Mouse (Mus musculus) forebrain, embryonic 12.5 days (tissue): ENCODE measurements at regions not wholly inside any gene's neighbourhood (a gene's known extent, or its start where the extent isn't known, plus 50 kb on each side); places are given as distances from the start of the nearest gene placed in this dataset.
A peak's percentile ranks its signal among the peaks of the same experiment; 100 is the strongest.

Experiments used
- ATAC-seq: fragments of 200-750 bp; cut with Nextera tagmentation; 2 replicates; pipeline ENCODE4 v1.8.0; 2017; ENCODE audit warnings: moderate TSS enrichment; ENCODE audit not compliant: low FRiP score
- H3K27ac ChIP-seq: fragments of 300-500 bp; sonication (generic); 2 replicates; pipeline ENCODE4 v1.5.1; 2016; ENCODE audit warnings: mild to moderate bottlenecking
- H3K27me3 ChIP-seq: fragments of 300-500 bp; sonication (generic); 2 replicates; pipeline ENCODE4 v1.6.1; 2016; ENCODE audit warnings: mild to moderate bottlenecking
- H3K36me3 ChIP-seq: fragments of 300-500 bp; sonication (generic); replicated peaks from 2 replicates; pipeline ENCODE4 v1.6.1; 2016; ENCODE audit warnings: mild to moderate bottlenecking
- H3K4me1 ChIP-seq: fragments of 300-500 bp; sonication (generic); 2 replicates; pipeline ENCODE4 v1.6.1; 2016
- H3K4me2 ChIP-seq: fragments of 300-500 bp; sonication (generic); 2 replicates; pipeline ENCODE4 v1.6.1; 2016; ENCODE audit warnings: mild to moderate bottlenecking, moderate library complexity
- H3K4me3 ChIP-seq: fragments of 300-500 bp; sonication (generic); replicated peaks from 2 replicates; pipeline ENCODE4 v1.5.1; 2016; ENCODE audit warnings: mild to moderate bottlenecking
- H3K9ac ChIP-seq: fragments of 300-500 bp; sonication (generic); 2 replicates; pipeline ENCODE4 v1.6.1; 2016; ENCODE audit warnings: mild to moderate bottlenecking
- H3K9me3 ChIP-seq: fragments of 300-500 bp; sonication (generic); 2 replicates; pipeline ENCODE4 v1.6.1; 2016
- WGBS: fragments of 180-500 bp; shearing (Covaris S2); methylation state at CpG from one replicate; pipeline ENCODE4 v1.1.7; 2016; 5-methylcytosine and 5-hydroxymethylcytosine counted together

DNA sequence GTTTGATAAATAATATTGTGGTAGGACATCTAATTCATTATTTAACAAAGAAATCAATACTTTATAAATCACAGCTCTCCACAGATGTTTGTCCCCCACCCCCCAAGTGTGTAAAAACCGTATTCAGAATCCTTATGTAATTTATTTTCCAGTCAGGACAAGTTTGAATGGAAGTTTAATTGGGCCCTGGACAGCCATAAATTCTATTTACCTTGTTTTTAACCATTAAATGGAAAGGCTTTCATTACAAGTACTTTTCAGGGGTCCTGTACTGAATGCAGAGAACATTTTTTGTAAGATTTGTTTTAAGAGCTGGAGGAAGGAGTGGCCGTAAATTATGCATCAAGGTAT lies 384.7 kb upstream of the Robo2 start:
- no peaks in the 10 kb centered on the region for H3K36me3 ChIP-seq
- H3K4me2 ChIP-seq: no peak overlapping the region
- no peaks in the 10 kb centered on the region for H3K27me3 ChIP-seq
- ATAC-seq: no peak
- H3K27ac ChIP-seq: no peak overlapping the region
- no peak overlapping the region for H3K9ac ChIP-seq
- WGBS: 68% methylated on average over 2 of the region's 2 CpGs
- H3K9me3 ChIP-seq: no peaks in the 10 kb centered on the region
- H3K4me1 ChIP-seq: no peaks in the 10 kb centered on the region
- H3K4me3 ChIP-seq: no peak overlapping the region

DNA sequence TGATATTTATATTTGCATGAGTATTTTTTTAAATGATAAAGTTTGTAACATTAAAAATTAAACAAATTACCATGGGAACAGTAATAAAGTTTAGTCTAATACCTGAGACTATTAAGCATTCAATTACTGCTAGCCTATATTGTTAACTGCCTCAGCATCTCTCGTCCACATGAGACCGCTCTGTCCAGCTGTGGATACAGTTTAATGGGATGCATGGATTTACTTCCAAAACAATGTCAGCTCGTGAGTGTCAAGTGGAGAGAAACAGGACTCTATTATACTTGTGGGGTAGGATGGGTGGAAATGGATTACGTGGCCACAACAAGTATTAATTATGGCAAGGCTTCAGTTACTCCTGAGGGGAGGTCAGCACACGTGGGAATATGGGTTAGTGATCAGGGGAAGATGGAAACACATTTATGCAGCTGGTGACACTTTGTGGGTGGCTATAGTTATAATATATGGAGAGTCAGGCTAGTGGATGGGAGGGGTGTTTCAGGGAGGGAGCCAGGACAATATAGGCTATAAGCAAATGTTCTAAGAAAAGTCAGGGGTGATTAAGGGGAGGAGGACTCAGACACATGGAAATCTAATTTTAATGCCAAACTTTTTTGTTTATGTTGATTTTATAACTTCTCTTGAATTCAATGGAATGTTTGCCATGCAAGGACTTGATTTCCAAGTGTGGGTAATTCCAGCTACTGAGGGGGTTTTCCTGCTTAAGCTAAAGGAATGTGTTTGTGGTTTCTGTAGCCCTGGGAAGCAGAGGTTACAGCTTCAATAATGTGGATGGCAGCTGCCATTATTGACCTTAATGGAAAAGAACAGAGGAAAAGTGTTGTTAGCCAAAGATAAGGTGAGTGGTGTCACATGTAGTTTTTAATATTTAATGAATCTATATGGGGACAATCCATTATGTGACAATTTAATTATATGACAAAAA lies 384.0 kb upstream of the Robo2 start:
- H3K27me3 ChIP-seq: no peaks in the 10 kb centered on the region
- no peaks in the 10 kb centered on the region for H3K9me3 ChIP-seq
- no peaks in the 10 kb centered on the region for H3K36me3 ChIP-seq
- WGBS: 54% methylated on average over 5 of the region's 5 CpGs
- H3K4me1 ChIP-seq: no peaks in the 10 kb centered on the region
- no peak overlapping the region for H3K4me2 ChIP-seq
- no peak overlapping the region for H3K9ac ChIP-seq
- H3K4me3 ChIP-seq: no peak overlapping the region
- peak; percentile 36; the same call in 1 of the 2 replicates for ATAC-seq
- H3K27ac ChIP-seq: no peak overlapping the region

- Histone ChIP-seq H3K27me3 (no peaks in the 10 kb centered on the region), H3K36me3 (no peaks in the 10 kb centered on the region), H3K27ac (no peak overlapping the region), H3K9me3 (no peaks in the 10 kb centered on the region), H3K9ac (no peak overlapping the region), H3K4me2 (no peak overlapping the region), H3K4me3 (no peak overlapping the region), H3K4me1 (no peaks in the 10 kb centered on the region)
- peak; percentile 80; the same call in 1 of the 2 replicates for ATAC-seq
- 56% methylated on average over 9 of the region's 9 CpGs for WGBS
Measured at GRCm38 (mm10) chr16:74785365-74786119, 373.9 kb upstream of the Robo2 start.

DNA sequence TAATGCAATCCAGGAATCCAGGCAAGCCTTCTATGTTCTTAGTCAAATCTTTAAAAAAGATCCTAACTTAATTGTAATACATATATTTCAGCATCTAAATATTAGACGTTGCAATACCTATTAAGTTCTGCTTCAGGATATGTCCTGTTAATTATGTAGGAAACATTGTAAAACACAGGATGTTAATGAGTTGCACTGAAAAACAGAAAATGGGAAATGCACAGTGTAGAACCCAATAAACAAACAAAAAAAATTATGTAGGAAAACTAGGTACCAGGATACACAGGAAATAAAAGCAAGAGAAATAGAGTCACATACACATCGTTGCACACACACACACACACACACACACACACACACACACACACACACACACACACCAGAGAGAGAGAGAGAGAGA lies 368.8 kb upstream of the Robo2 start:
- no peaks in the 10 kb centered on the region for H3K4me1 ChIP-seq
- H3K4me3 ChIP-seq: no peak overlapping the region
- WGBS: 90% methylated on average over 2 of the region's 2 CpGs
- no peak overlapping the region for H3K4me2 ChIP-seq
- no peaks in the 10 kb centered on the region for H3K27me3 ChIP-seq
- H3K9me3 ChIP-seq: no peaks in the 10 kb centered on the region
- no peak for ATAC-seq
- no peak overlapping the region for H3K27ac ChIP-seq
- no peaks in the 10 kb centered on the region for H3K36me3 ChIP-seq
- no peak overlapping the region for H3K9ac ChIP-seq

DNA sequence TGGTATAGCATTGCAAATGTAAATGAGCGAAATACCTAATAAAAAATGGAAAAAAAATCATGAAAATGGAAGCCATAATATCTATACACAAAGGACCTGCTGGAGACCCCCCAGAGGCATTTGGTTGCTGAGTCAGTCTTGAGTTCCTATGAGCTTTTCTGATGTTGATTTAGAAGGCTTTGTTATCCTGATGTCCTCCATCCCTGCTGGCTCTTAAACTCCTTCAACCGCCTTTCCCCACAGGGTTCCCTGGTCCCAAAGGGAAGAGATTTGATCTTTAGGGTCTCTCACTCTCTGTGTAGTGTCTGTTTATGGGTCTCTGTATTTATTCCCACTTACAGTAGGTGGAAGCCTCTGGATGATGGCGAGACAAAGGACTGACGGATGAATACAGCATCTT lies 356.6 kb upstream of the Robo2 start:
- WGBS: 89% methylated on average over 4 of the region's 4 CpGs
- no peak for ATAC-seq
- Histone ChIP-seq H3K27me3 (no peaks in the 10 kb centered on the region), H3K4me2 (no peak overlapping the region), H3K27ac (no peak overlapping the region), H3K36me3 (no peaks in the 10 kb centered on the region), H3K4me3 (no peak overlapping the region), H3K9me3 (no peaks in the 10 kb centered on the region), H3K9ac (no peak overlapping the region), H3K4me1 (no peaks in the 10 kb centered on the region)

DNA sequence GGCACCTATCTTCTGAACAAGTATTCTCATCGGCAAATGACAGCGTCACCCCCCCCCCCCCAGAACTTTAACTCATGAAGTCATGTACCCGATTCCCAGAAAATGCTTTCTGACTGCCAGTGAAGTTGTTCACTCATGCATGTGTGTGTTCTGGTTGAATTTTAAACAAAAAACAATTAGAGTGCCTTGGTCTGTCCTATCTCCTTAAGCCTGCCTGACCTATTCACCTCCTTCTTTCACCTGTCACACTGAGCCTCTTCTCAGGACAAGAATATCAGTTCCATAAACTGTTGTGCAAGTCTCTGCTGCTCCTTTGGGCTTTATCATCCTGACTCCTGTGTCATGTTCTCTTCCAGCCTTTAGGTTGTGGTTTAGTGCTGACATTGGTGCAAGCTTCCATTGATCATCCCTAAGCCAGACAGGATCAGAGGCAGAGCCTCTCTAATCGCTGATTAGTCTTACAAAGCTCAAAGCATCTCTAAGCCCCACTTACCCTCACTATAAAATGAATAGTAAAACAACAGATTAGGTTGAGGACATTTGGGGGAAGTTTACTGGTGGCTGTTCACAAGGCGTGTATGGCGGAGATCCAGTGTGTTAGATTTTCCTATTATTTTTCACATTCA lies 345.2 kb upstream of the Robo2 start:
- ATAC-seq: 0 out of 2 replicates have a peak, but pooled peaks have one; percentile 33
- H3K27me3 ChIP-seq: no peaks in the 10 kb centered on the region
- H3K36me3 ChIP-seq: no peaks in the 10 kb centered on the region
- no peak overlapping the region for H3K4me2 ChIP-seq
- 42% methylated on average over 6 of the region's 6 CpGs for WGBS
- no peaks in the 10 kb centered on the region for H3K9me3 ChIP-seq
- no peaks in the 10 kb centered on the region for H3K4me1 ChIP-seq
- no peak overlapping the region for H3K4me3 ChIP-seq
- H3K9ac ChIP-seq: no peak overlapping the region
- H3K27ac ChIP-seq: no peak overlapping the region

- WGBS: 45% methylated on average over 3 of the region's 3 CpGs
- H3K9me3 ChIP-seq: no peaks in the 10 kb centered on the region
- H3K27ac ChIP-seq: no peak overlapping the region
- no peaks in the 10 kb centered on the region for H3K4me1 ChIP-seq
- no peak overlapping the region for H3K4me3 ChIP-seq
- no peaks in the 10 kb centered on the region for H3K36me3 ChIP-seq
- no peak overlapping the region for H3K9ac ChIP-seq
- H3K4me2 ChIP-seq: no peak overlapping the region
- H3K27me3 ChIP-seq: no peaks in the 10 kb centered on the region
- no peak for ATAC-seq
Measured at GRCm38 (mm10) chr16:74750900-74751299, 339.3 kb upstream of the Robo2 start.

GRCm38 (mm10) chr16:74749006-74749405 lies 337.4 kb upstream of the Robo2 start:
- H3K9ac ChIP-seq: no peak overlapping the region
- no peaks in the 10 kb centered on the region for H3K4me1 ChIP-seq
- H3K9me3 ChIP-seq: no peaks in the 10 kb centered on the region
- no peak overlapping the region for H3K4me2 ChIP-seq
- no peaks in the 10 kb centered on the region for H3K36me3 ChIP-seq
- no peak for ATAC-seq
- no peak overlapping the region for H3K27ac ChIP-seq
- H3K27me3 ChIP-seq: no peaks in the 10 kb centered on the region
- H3K4me3 ChIP-seq: no peak overlapping the region

DNA sequence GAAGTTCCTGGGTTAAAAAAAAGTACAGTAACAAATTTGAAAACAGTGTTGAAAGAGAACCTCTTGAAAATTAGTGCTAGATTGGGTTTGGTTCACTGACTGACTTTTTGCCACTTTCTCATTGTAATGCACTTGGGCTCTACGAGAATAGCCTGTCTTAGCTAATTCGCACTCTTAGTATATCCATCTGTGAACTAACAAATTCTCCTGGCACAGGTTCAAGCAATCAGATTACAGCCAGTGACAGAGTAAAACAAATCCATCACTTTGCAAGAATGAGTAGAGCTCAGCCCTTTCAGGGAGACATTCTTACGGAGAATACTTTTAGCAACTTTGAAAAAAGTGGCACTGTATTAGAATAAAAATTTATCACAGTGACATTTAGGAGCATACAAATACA lies 331.9 kb upstream of the Robo2 start:
- no peak for ATAC-seq
- H3K27ac ChIP-seq: no peak overlapping the region
- H3K4me2 ChIP-seq: no peak overlapping the region
- no peaks in the 10 kb centered on the region for H3K27me3 ChIP-seq
- no peaks in the 10 kb centered on the region for H3K4me1 ChIP-seq
- no peak overlapping the region for H3K9ac ChIP-seq
- no peak overlapping the region for H3K4me3 ChIP-seq
- WGBS: 68% methylated on average over 3 of the region's 3 CpGs
- H3K36me3 ChIP-seq: no peaks in the 10 kb centered on the region
- H3K9me3 ChIP-seq: no peaks in the 10 kb centered on the region

DNA sequence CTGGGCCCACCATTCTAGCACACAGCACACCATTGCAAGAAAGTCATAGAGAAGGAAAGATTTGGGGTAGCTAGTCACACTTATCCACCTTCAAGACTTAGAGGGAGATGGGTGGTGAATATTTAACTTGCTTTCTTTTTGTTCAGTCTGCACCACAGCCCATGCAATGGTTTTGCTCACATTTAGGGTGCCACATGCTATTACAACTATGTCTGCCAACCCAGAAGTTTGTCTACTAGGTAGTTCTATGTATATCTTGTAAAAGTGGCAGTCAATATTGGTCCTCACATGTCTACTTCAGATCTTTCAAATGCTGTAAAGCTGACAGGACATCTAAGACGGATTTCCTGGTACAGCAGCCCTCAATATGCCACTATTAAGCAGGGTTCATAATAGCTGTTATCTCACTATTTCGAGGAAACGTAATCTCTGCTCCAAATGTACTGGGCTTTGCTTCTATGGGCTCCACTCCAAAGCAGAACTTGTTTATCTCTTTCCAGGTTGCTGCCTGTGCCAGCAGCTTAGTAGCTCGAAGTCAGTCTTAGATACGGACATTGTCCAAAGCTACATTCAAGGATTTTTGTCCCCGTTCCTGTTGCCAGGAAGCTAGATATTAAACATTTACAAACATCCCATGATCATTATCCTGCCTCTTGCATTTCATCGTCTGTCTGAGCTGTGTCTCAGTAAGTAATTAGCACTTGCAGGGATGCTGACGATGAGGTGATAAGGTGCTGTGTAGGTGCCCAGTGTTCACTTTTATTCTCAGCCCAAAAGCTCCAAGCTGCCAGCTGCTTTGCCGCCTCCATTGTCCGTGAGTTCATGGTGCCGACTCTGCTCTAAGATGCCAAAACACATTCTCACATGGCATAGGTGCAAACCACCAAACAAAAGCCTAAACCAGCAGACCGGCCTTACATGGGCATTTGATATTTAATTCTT lies 327.8 kb upstream of the Robo2 start:
- peak; percentile 61; the same call in 1 of the 2 replicates for ATAC-seq
- Histone ChIP-seq H3K4me3 (no peak overlapping the region), H3K9me3 (no peaks in the 10 kb centered on the region), H3K27ac (no peak overlapping the region), H3K4me1 (no peaks in the 10 kb centered on the region), H3K9ac (no peak overlapping the region), H3K36me3 (no peaks in the 10 kb centered on the region), H3K4me2 (no peak overlapping the region), H3K27me3 (no peaks in the 10 kb centered on the region)
- WGBS: 78% methylated on average over 12 of the region's 12 CpGs

DNA sequence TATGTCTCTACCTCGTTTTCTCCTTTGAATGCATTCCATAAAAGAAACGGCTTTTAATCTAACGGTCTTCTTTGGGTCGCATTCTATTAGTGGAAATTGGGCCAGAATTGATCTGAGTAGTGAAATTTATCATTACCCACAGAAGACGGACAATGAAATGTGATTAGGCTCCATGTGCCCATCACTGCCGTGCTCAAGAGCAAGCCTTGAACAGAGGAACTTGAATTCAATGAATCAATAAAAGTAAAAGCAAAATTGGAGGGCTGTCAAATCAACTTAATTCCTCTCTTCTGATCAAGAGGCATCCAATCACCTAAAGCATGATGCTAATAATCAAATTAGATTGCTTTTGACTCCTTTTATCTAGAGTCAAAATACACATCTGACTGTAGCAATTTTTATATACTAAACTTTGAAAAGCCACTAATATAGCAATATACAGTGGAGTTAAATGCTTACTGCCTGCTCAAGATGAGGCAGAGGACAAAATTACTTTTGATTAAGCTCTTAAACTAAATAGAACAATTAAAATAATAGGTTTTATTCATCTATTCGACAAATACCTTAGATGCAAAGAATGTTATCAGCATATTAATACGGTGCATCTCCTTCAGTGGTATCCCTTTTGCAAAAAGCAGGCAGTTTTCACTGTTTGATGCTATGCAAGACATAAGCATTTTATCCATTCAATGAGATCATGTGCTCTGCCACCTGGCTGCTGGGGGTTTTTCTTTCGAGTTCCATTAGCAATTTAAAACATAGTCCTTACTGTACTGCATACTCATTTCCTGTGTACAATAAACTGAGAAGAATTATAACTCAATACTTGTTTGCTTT lies 321.5 kb upstream of the Robo2 start:
- ATAC-seq: peak; percentile 33; the same call in 1 of the 2 replicates
- 67% methylated on average over 9 of the region's 9 CpGs for WGBS
- Histone ChIP-seq H3K27ac (no peak overlapping the region), H3K9ac (no peak overlapping the region), H3K4me3 (no peak overlapping the region), H3K27me3 (no peaks in the 10 kb centered on the region), H3K9me3 (no peaks in the 10 kb centered on the region), H3K4me1 (no peaks in the 10 kb centered on the region), H3K36me3 (no peaks in the 10 kb centered on the region), H3K4me2 (no peak overlapping the region)
